Mouse (Mus musculus) cerebellum, adult 2 months (tissue): ENCODE measurements around the gene C9. TPM values are rescaled to one million over a fixed set of nuclear protein-coding genes. Genes with fewer than 3 reads are reported as not detected.

ENCODE experiments used
- DNase-seq, 2 experiments: peaks; one replicate each; pipeline ENCODE4 v3.0.0; 2021
- H3K27ac ChIP-seq: fragments of 200-500 bp; 2 replicates; pipeline ENCODE4 v1.5.1; 2012; ENCODE audit warnings: low read length, control low read depth, inconsistent platforms; ENCODE audit not compliant: insufficient read depth
- H3K27me3 ChIP-seq: fragments of 200-500 bp; 2 replicates; pipeline ENCODE4 v1.6.1; 2012; ENCODE audit warnings: inconsistent platforms, mild to moderate bottlenecking, low read length, moderate library complexity; ENCODE audit not compliant: control insufficient read depth, insufficient read depth
- H3K4me1 ChIP-seq: fragments of 200-500 bp; 2 replicates; pipeline ENCODE4 v1.6.1; 2011; ENCODE audit warnings: low read length; ENCODE audit not compliant: control insufficient read depth, insufficient read depth
- H3K4me3 ChIP-seq: fragments of 200-500 bp; replicated peaks from 2 replicates; pipeline ENCODE3; 2011; ENCODE audit warnings: mild to moderate bottlenecking, low read depth, low read length, control low read depth; ENCODE audit not compliant: insufficient read depth
- CTCF ChIP-seq: fragments of 200-500 bp; IDR thresholded peaks from 2 replicates; pipeline ENCODE4 v1.5.1; 2011; ENCODE audit warnings: low read depth, mild to moderate bottlenecking, control low read depth, low read length, moderate library complexity, borderline replicate concordance; ENCODE audit not compliant: insufficient read depth
- POLR2A ChIP-seq: fragments of 200-500 bp; IDR thresholded peaks from 2 replicates; pipeline ENCODE4 v1.6.1; 2011; ENCODE audit warnings: low read length, control low read depth, borderline replicate concordance; ENCODE audit not compliant: insufficient read depth
- WGBS: fragments of 180-500 bp; shearing (Covaris S2); methylation state at CpG from one replicate; pipeline ENCODE4 v1.1.7; 2018; 5-methylcytosine and 5-hydroxymethylcytosine counted together
- polyA plus RNA-seq: library from polyadenylated mRNA; depleted of rRNA; stranded (reverse); fragments of >200 nt; gene quantifications from 2 replicates; pipeline ENCODE4 v1.2.3, GENCODE M21; 2012; rRNA removed

The C9 gene
- polyA plus RNA-seq, 1 experiment = not detected

DNA sequence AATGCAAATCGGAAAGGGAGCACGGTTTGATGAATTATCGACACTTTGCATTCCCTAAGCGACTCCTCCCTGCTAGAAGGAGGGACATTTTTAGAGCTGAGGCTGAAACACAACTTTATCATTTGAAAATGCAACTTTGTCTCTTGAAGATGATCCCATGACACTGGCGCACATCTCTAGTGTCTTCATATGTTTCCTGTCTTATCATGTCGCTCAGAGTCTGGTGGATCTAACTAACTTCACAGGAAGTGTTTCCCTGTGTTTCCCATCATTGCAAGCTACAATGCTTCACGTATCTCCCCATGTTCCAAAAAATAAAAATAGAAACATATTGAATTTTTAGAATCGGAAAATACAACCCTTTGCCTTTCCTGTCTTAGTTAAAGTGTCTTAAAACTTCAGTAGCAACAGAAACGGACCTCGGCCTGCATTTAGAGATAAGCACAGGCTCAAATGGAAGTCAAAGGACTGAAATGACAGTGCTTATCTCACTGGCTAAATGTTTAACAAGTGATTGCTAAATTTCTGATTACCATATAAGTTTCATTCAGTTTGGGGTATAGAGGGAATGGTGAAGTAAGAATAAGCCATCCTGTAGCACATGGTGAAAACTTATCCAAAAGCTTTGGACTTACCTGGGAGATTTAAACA is 75.5 kb downstream of the C9 start:
- Histone ChIP-seq H3K27me3 (no peaks in the 10 kb centered on the region), H3K27ac (no peak overlapping the region), H3K4me3 (no peak overlapping the region), H3K4me1 (no peaks in the 10 kb centered on the region)
- no peak for DNase-seq
- 91% methylated on average over 10 of the region's 10 CpGs for WGBS
- TF ChIP-seq CTCF = no peak
- no peak for TF ChIP-seq POLR2A

DNA sequence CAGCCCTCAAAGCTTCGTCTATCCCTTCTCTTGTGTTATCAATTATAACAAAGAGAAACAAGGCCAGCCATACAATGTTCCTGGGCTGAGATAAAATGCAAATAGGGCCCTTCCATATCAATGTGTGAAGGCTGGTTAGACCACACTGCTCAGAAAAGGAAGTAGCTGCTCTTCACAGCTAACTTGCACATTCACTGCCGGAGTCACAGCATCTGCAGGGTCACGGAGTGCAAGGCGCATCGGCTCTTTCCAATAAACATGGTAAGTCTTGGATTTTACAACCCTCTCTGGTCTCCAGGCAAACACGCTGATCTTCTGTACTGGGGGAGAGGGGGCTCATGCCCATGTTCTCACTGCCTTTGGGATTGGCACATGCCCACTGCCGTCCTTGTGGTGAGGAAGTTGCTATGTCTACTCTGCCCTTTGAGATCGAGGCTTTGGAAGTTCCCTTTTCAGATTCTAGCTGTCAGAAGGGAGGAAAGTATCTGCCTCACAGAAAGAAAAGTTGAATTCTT is 77.6 kb downstream of the C9 start, which contains the start of gene Fyb:
TSS of gene Fyb (plus strand) at position 201 of the 515 bp plus-strand sequence.
- no peaks in the 10 kb centered on the region for H3K4me1 ChIP-seq
- H3K4me3 ChIP-seq = no peak within 1 kb of the TSS
- no peak within 1 kb of the TSS for H3K27ac ChIP-seq
- H3K27me3 ChIP-seq = no peaks in the 10 kb centered on the region
- 87% methylated on average over 8 of the region's 8 CpGs for WGBS
- no peak for DNase-seq
- no peak for TF ChIP-seq CTCF
- TF ChIP-seq POLR2A = no peak

DNA sequence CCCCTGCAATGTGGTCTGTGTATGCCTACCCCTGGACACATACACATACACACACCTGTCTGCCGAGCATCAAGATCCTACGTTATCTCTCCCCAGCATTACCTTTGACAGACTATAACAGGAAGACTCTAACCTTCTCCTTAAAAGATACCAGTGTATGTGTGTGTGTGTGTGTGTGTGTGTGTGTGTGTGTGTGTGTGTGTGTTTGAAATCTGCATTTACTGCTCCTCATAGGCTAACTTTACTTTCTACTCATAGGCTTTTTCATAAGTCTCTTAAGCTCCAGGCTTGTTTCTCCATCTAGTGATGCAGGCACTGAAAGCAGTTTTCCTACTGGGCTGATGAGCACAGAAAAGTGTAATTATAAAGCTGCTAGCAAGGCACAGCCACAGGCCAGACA is 79.7 kb downstream of the C9 start:
- no peak for DNase-seq
- Histone ChIP-seq H3K27ac (no peak overlapping the region), H3K4me3 (no peak overlapping the region), H3K27me3 (no peaks in the 10 kb centered on the region), H3K4me1 (no peaks in the 10 kb centered on the region)
- WGBS = 86% methylated on average over 2 of the region's 2 CpGs
- TF ChIP-seq CTCF = no peak
- no peak for TF ChIP-seq POLR2A

DNA sequence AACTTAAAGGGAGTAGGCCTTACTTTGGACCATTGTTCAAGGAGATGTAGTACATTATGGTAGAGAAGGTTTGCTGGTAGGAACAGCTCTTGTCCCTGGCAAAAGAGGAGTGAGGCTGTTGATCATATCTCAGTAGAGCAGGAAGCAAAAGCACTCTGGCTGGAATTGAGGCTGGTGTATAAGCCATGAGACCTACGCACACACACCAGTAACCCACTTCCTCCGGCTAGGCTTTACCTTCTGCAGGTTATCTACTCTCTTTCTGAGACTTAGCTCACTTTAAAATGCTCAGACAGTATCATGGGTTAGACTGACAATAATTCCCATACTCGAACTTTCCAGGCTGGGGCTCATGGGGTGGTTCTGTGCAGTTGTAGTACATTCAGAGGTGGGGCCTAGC is 80.3 kb downstream of the C9 start:
- WGBS = 89% methylated on average over 3 of the region's 3 CpGs
- Histone ChIP-seq H3K4me3 (no peak overlapping the region), H3K27me3 (no peaks in the 10 kb centered on the region), H3K27ac (no peak overlapping the region), H3K4me1 (no peaks in the 10 kb centered on the region)
- DNase-seq = no peak
- no peak for TF ChIP-seq CTCF
- no peak for TF ChIP-seq POLR2A

DNA sequence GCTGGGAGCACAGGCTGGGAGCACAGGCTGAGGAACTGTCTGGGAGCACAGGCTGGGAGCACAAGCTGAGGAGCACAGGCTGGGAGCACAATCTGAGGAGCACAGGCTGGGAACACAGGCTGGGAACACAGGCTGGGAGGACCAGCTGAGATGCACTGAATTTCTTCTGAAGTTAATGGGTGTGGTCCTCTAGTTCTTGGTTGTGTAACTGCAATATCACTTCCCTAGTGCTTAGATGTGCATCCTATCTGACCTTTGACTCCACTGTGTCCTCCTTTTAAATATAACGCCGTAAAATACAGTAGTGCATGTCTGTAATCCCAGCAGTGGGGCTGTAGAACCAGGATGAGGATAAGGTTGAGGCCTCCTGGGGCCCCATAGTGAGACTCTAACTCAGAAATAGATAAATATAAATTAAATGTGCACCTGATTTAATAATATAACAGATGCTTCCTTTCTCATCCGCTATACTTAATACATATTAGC is 88.8 kb downstream of the C9 start:
- no peak overlapping the region for H3K27ac ChIP-seq
- H3K4me1 ChIP-seq = no peaks in the 10 kb centered on the region
- no peaks in the 10 kb centered on the region for H3K27me3 ChIP-seq
- 90% methylated on average over 3 of the region's 3 CpGs for WGBS
- H3K4me3 ChIP-seq = no peak overlapping the region
- no peak for TF ChIP-seq POLR2A
- no peak for TF ChIP-seq CTCF
- no peak for DNase-seq

DNA sequence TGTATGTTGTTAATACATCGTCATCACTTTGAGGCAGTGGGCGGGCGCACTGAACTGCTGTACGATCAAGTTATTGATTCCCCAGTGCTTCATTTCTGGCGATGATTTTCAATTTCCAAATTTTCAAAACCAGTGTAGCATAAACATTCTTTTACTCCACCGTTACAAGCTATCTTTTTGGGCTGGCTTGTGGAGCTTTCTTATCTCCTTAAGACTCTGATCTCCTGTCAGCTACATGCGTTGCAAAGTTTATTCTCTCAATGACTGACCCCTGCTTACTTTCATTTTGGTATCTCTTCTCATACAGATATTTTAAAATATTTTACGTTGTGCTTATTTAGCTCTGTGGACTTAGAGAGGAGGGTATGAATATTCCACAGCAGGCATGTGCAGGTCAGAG is 89.5 kb downstream of the C9 start:
- TF ChIP-seq CTCF (no peak), POLR2A (no peak)
- no peaks in the 10 kb centered on the region for H3K27me3 ChIP-seq
- no peaks in the 10 kb centered on the region for H3K4me1 ChIP-seq
- 84% methylated on average over 8 of the region's 8 CpGs for WGBS
- no peak overlapping the region for H3K4me3 ChIP-seq
- H3K27ac ChIP-seq = no peak overlapping the region
- no peak for DNase-seq

DNA sequence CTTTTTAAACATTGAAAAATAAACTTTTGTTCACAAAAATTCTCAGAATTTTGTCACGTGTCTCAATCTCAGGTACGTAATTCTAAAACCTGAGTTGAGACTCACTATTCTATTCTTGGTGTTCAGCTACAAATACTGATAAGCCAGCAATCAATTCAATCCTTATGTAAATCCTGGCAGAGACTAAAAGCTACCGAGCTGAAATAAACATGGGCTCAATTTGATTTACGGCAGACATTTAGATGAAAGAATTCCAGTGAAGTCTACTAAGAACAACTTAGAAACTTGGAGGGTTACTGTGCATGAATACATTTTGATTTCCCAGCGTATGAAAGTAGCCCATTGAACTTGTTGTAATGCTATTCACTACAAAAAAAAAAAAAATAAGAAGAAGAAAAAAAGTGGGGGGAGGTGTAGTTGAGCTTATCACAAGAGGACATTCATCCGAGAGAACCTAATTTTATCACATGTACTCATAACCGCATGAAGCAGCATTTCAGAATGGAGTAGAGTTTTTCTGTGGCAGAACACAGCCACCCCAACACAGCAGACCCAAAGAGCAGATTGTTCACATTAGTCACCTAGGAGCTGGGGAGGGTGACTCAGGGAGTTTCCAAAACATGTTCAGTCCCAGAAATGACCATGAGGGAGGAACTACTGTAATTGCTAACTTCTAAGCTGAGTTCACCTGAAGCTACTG is 94.7 kb downstream of the C9 start:
- H3K4me1 ChIP-seq = no peaks in the 10 kb centered on the region
- no peak overlapping the region for H3K27ac ChIP-seq
- no peak for DNase-seq
- no peak overlapping the region for H3K4me3 ChIP-seq
- no peak for TF ChIP-seq POLR2A
- no peak for TF ChIP-seq CTCF
- WGBS = 78% methylated on average over 7 of the region's 7 CpGs
- H3K27me3 ChIP-seq = no peaks in the 10 kb centered on the region

Other genes with a start within 250 kb of the C9 start
- 8.2 and 11.9 TPM in 2 replicates for gene Dab2, start 145.5 kb upstream of the C9 start, polyA plus RNA-seq
- gene Fyb, start 77.5 kb downstream of the C9 start, polyA plus RNA-seq = 1.6 and 2.3 TPM in 2 replicates